Comparison of ENCODE assay signal across 9 mouse cellular contexts in the genomic region with DNA sequence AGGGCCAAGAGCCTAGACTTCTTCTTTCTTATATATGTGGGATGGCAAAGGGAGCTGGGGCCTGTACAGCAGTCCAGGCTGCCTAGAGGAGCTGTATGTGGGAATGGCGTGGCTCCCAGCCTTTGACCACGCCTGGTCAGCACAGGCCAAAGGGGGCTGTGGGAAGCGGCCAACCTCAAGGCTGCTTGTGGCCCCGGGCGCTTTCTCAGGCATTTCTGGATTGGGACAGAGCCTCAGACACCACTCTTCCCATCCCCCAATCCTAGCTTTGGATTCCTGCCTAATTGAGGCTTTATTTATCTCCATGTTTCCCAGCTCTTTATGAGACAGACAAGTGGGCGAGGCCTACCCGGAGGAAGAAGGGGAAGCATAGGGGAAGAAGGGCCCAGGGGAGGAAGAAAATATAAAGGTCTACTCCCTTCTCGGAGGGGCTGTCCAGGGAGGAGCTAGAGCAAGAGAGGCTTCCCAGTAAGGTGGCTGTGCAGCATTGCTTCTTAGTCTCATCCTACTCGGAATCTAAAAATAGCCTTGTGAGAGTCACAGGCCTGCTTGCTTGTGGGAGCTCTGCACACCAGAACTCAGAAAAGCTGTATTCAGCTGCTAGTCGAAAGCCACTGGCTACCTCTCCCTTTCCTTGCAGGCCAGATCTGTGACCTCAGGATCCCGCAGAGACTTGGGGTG. TPM values are rescaled to one million over a fixed set of nuclear protein-coding genes. Genes with fewer than 3 reads are reported as not detected.
DNase-seq lines count a peak whose midpoint lies in the region; ATAC-seq and TF ChIP-seq lines count a peak whose summit lies in the region.
"Had no signal": no experiment of that assay in that cellular context is flagged by ENCODE, and none has a peak within 500 bp of the region (broad histone marks: within the 10 kb centered on the region; RNA-seq: fewer than 3 reads in every experiment).

No protein-coding gene starts in this region.

- intact Hi-C loops in gastrocnemius, postnatal 36 days (cut with DNase I): loop anchor here (5.0 kb wide), 1 partner anchor 46 kb away; the partner anchor contains the start of gene Mprip
- intact Hi-C loops in left cerebral cortex, postnatal 10 days (cut with DNase I): loop anchor here (2.0 kb wide), 1 partner anchor 45 kb away; no protein-coding TSS in a partner anchor

- no peak for TF ChIP-seq CTCF in intestine, postnatal 0 days (IDR thresholded peaks at IDR 0.05; ENCODE audit: low read depth)
- no peak for TF ChIP-seq CTCF in thymus, adult 2 months (IDR thresholded peaks at IDR 0.05; ENCODE audit: borderline replicate concordance, control insufficient read depth, extremely low read depth, insufficient read depth, low read length, poor library complexity)

- no peaks in the 10 kb centered on the region for H3K36me3 ChIP-seq in intestine, postnatal 0 days (ENCODE audit: control insufficient read depth, insufficient read depth)
- peaks cover 12% of the 10 kb centered on the region; the same call in 1 of the 2 replicates for H3K36me3 ChIP-seq in midbrain, embryonic 10.5 days
- no peaks in the 10 kb centered on the region; the same call in 1 of the 2 replicates for H3K36me3 ChIP-seq in thymus, adult 2 months (ENCODE audit: control insufficient read depth, insufficient read depth, low read length)

- ATAC-seq in intestine, postnatal 0 days: peak; percentile 43; the same call in 1 of the 2 replicates

- H3K4me3 ChIP-seq in intestine, postnatal 0 days (ENCODE audit: low read depth, low read length): no peak overlapping the region
- 0 out of 2 replicates have a peak overlapping the region, but pooled peaks have one; percentile 11 for H3K4me3 ChIP-seq in midbrain, embryonic 10.5 days
- H3K4me3 ChIP-seq in thymus, adult 2 months (ENCODE audit: control insufficient read depth, insufficient read depth, low read length): no peak overlapping the region
- H3K4me3 ChIP-seq: erythroblast, embryonic 14.5 days had no signal

- H3K27ac ChIP-seq in intestine, postnatal 0 days (ENCODE audit: low read depth, low read length): peak overlapping the region; percentile 36
- peak overlapping the region; percentile 82 for H3K27ac ChIP-seq in midbrain, embryonic 10.5 days (replicated peaks)
- no peak overlapping the region for H3K27ac ChIP-seq in thymus, adult 2 months (ENCODE audit: control insufficient read depth, insufficient read depth, low read length)

- no peak for TF ChIP-seq POLR2A in thymus, adult 2 months (IDR thresholded peaks at IDR 0.05; ENCODE audit: control insufficient read depth, extremely low read depth, insufficient read depth, low read length, poor library complexity)

- H3K9me3 ChIP-seq in intestine, postnatal 0 days (ENCODE audit: control insufficient read depth): no peaks in the 10 kb centered on the region
- H3K9me3 ChIP-seq in midbrain, embryonic 10.5 days (replicated peaks): no peaks in the 10 kb centered on the region

- H3K9ac ChIP-seq in intestine, postnatal 0 days (ENCODE audit: low read depth, low read length): no peak overlapping the region

- no peaks in the 10 kb centered on the region for H3K27me3 ChIP-seq in intestine, postnatal 0 days (replicated peaks; ENCODE audit: control insufficient read depth, insufficient read depth, low read length)
- H3K27me3 ChIP-seq in midbrain, embryonic 10.5 days (ENCODE audit: low read depth, poor library complexity, severe bottlenecking): no peaks in the 10 kb centered on the region
- no peaks in the 10 kb centered on the region for H3K27me3 ChIP-seq in thymus, adult 2 months (ENCODE audit: control insufficient read depth, insufficient read depth, low read length)

- H3K4me2 ChIP-seq in intestine, postnatal 0 days (replicated peaks; ENCODE audit: low read depth): no peak overlapping the region

- peak; percentile 47 to 49 for DNase-seq in adrenal gland, postnatal 36 days
- DNase-seq in embryo, embryonic 11 days: peak; percentile 62
- DNase-seq in gastrocnemius, postnatal 36 days: peak; percentile 54 to 59
- peak; percentile 77 to 85 for DNase-seq in left cerebral cortex, postnatal 10 days (ENCODE audit: extremely low spot score in 1 of 2, low spot score in 2 of 2)
- DNase-seq in midbrain, embryonic 10.5 days (ENCODE audit: low spot score): peak; percentile 32
- peak; percentile 85 for DNase-seq in skeletal muscle tissue, adult 2 months (ENCODE audit: low read depth, low spot score)
- DNase-seq in thymus, adult 2 months: no peak

- H3K4me1 ChIP-seq in intestine, postnatal 0 days (replicated peaks; ENCODE audit: control insufficient read depth, insufficient read depth, low read length): 0 out of 2 replicates have a peak, but pooled peaks cover 9% of the 10 kb centered on the region
- peaks cover 31% of the 10 kb centered on the region for H3K4me1 ChIP-seq in midbrain, embryonic 10.5 days
- 0 out of 2 replicates have a peak, but pooled peaks cover 4% of the 10 kb centered on the region for H3K4me1 ChIP-seq in thymus, adult 2 months (replicated peaks; ENCODE audit: control insufficient read depth, insufficient read depth, low read length)

- WGBS in intestine, postnatal 0 days: 37% methylated on average over 11 of the region's 11 CpGs
- 50% methylated on average over 11 of the region's 11 CpGs for WGBS in midbrain, embryonic 10.5 days
- WGBS in thymus, adult 2 months: 88% methylated on average over 11 of the region's 11 CpGs

RNA-seq across cellular contexts. Expression of gene Mprip, which starts 47.0 kb away (rescaled TPM):
- total RNA-seq in adrenal gland, postnatal 36 days (2021): 100 to 1,000 TPM; 201 to 212 TPM
- 10 to 100 TPM; 65.7 to 76.2 TPM for total RNA-seq in gastrocnemius, postnatal 36 days (2021)
- polyA plus RNA-seq in intestine, postnatal 0 days (2015; fragmentation: Nextera tagmentation; extraction: Ambion mirVana): 27.8 and 32.6 TPM in 2 replicates
- 100 to 1,000 TPM; 239 to 247 TPM for total RNA-seq in left cerebral cortex, postnatal 10 days (2021)
- 24.6 and 27.1 TPM in 2 replicates for polyA plus RNA-seq in midbrain, embryonic 10.5 days (2016; fragmentation: Nextera tagmentation; extraction: Ambion mirVana)
- 172 and 221 TPM in 2 replicates for polyA plus RNA-seq in thymus, adult 2 months (2012; rRNA removed)
